In the genomic region with DNA sequence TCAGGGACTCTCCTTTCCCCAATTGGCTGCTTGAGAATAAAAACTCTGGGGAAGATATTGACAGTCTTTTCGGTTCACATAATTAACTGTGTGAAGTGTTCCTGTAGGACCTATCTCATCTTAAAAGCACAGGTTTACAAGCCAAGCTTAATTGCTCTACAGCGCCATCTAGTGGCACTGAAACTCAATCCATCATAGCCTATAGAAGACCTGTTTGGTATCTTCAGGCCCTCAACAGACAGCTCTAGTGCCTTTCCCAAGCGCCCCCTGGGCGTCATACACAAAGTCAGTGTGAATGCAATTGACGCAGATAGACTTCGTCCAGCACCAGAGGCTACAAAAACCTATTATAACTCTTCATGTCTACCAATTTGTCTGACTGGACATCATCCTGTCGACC, we compare ENCODE assay signal across 9 mouse cellular contexts.
A peak's percentile ranks its signal among the peaks of the same experiment; 100 is the strongest.
DNase-seq lines count a peak whose midpoint lies in the region; ATAC-seq and TF ChIP-seq lines count a peak whose summit lies in the region.
"Had no signal": no experiment of that assay in that cellular context is flagged by ENCODE, and none has a peak within 500 bp of the region (broad histone marks: within the 10 kb centered on the region; RNA-seq: fewer than 3 reads in every experiment).

No protein-coding gene starts in this region.

- no peak overlapping the region for H3K4me3 ChIP-seq in liver, postnatal 0 days (ENCODE audit: low read depth, low read length)
- H3K4me3 ChIP-seq: hindbrain, embryonic 15.5 days had no signal

- no peaks in the 10 kb centered on the region for H3K4me1 ChIP-seq in liver, postnatal 0 days (ENCODE audit: insufficient read depth)
- H3K4me1 ChIP-seq: hindbrain, embryonic 15.5 days had no signal

- TF ChIP-seq CTCF in liver, postnatal 0 days (IDR thresholded peaks at IDR 0.05; ENCODE audit: low read depth) = peak; percentile 88

- WGBS in liver, postnatal 0 days (ENCODE audit: insufficient replicate concordance) = 28% methylated on average over 7 of the region's 7 CpGs

- no peak overlapping the region for H3K9ac ChIP-seq in liver, postnatal 0 days (replicated peaks)
- H3K9ac ChIP-seq: hindbrain, embryonic 15.5 days had no signal

- no peaks in the 10 kb centered on the region for H3K36me3 ChIP-seq in liver, postnatal 0 days (replicated peaks; ENCODE audit: insufficient read depth, low read length)
- H3K36me3 ChIP-seq: hindbrain, embryonic 15.5 days had no signal

- no peaks in the 10 kb centered on the region for H3K9me3 ChIP-seq in liver, postnatal 0 days (ENCODE audit: low read length)
- H3K9me3 ChIP-seq: hindbrain, embryonic 15.5 days had no signal

- no peaks in the 10 kb centered on the region for H3K27me3 ChIP-seq in liver, postnatal 0 days (ENCODE audit: insufficient read depth, low read length)
- H3K27me3 ChIP-seq: hindbrain, embryonic 15.5 days had no signal

- no peak overlapping the region for H3K27ac ChIP-seq in liver, postnatal 0 days (ENCODE audit: low read depth)
- H3K27ac ChIP-seq: hindbrain, embryonic 15.5 days had no signal

- peak; percentile 84 for DNase-seq in CD4-positive, CD25-positive, alpha-beta regulatory T cell, adult 2 months (ENCODE audit: low read depth, low spot score)
- DNase-seq in cerebellum, postnatal 4 days (ENCODE audit: low spot score in 2 of 2) = peak; percentile 39 to 65
- DNase-seq in gastrocnemius, adult 8-10 months (ENCODE audit: low spot score in 2 of 2) = peak; percentile 14
- peak; percentile 62 to 87 for DNase-seq in kidney, postnatal 25 days
- DNase-seq in liver, postnatal 0 days = peak; percentile 77
- peak; percentile 35 for DNase-seq in ovary, postnatal 10 days (ENCODE audit: low spot score)
- peak; percentile 84 for DNase-seq in thymus, postnatal 0 days (ENCODE audit: low spot score)

- TF ChIP-seq EP300 in liver, postnatal 0 days (IDR thresholded peaks at IDR 0.05; ENCODE audit: low read depth) = no peak

- no peak overlapping the region for H3K4me2 ChIP-seq in liver, postnatal 0 days (ENCODE audit: low read depth, low read length)
- H3K4me2 ChIP-seq: hindbrain, embryonic 15.5 days had no signal

- peak; percentile 49 for ATAC-seq in activated CD4-positive, CD25-positive, alpha-beta regulatory T cell, adult 4 months
- ATAC-seq in liver, postnatal 0 days = no peak

Comparison
In these comparisons a context has a peak if more than half of its experiments do, and no peak if none do; other contexts are left out.
1. DNase-seq: peak in every context shown above with its lines; median percentile 84 in CD4-positive, CD25-positive, alpha-beta regulatory T cell, adult 2 months; 84 in thymus, postnatal 0 days; 77 in liver, postnatal 0 days; 74 in kidney, postnatal 25 days; 52 in cerebellum, postnatal 4 days; 35 in ovary, postnatal 10 days; 14 in gastrocnemius, adult 8-10 months.